ENCODE assay signal across 8 mouse cellular contexts in the genomic region with DNA sequence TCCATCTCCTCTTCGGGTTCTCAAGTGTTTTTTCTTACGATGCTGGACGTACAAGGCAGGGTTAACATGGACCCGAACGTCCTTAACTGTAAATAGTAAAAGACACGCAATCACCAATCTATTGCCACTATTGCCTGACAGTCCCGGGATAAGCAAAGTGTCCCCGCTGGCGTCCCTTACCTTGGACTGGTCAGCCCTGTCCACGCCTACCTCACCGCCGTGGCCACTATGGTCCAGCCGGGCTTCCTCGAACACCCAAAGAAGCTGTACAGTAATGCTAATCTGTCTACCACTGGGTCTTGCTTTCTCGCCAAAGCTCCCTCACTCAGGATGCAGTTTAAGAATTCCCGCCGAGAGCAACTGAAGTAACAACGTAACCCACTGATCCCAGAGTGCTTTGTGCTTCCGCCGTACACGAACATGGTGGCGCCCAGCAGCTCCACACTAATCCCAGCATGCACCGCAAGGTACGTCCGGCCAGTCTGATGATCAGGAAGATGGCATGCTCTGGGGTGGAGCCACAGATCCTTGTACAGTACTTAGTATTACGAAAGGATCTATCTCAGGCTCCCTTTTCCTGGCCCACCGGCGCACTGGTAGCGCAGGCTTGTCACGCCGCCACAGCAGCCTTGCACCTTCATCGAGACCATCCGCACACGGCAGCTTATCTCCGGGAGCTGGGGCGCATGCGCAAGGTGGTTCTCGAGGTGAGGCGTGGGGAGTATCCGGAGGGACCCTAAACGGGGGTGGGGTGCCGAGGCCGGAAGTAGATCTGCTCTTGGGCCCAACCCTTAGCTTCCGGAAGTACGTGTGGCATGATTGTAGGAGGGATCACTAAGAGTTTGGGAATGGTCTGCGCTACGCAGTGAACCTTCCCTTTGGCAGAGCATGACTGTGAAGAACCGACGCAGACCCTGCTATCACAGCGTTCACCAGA. TPM values are rescaled to one million over a fixed set of nuclear protein-coding genes. Genes with fewer than 3 reads are reported as not detected.
A peak's percentile ranks its signal among the peaks of the same experiment; 100 is the strongest.
DNase-seq lines count a peak whose midpoint lies in the region; ATAC-seq and TF ChIP-seq lines count a peak whose summit lies in the region.

A gene (plus strand): TSS at position 456 of the 937 bp plus-strand sequence.
A gene (minus strand): TSS at position 723 of the 937 bp plus-strand sequence.

- TF ChIP-seq POLR2A in MEL (IDR thresholded peaks at IDR 0.05; ENCODE audit: control insufficient read depth in 1 of 2, insufficient read depth in 1 of 2, low read depth in 1 of 2, low read length in 2 of 2, poor library complexity in 1 of 2), result peak; percentile 48 to 87; a peak in 3 of 4 replicates
- peak; percentile 77 for TF ChIP-seq POLR2A in cerebellum, adult 2 months (IDR thresholded peaks at IDR 0.05; ENCODE audit: borderline replicate concordance, insufficient read depth, low read length)

- TF ChIP-seq RAD21 in MEL (IDR thresholded peaks at IDR 0.05; ENCODE audit: low read depth, low read length), result no peak

- peaks cover 5 to 16% of the 10 kb centered on the region in 2 experiments for H3K36me3 ChIP-seq in MEL (ENCODE audit: control insufficient read depth in 1 of 2, insufficient read depth in 2 of 2, low read length in 2 of 2)
- H3K36me3 ChIP-seq in forebrain, postnatal 0 days (ENCODE audit: insufficient read depth), result no peaks in the 10 kb centered on the region; the same call in 1 of the 2 replicates
- H3K36me3 ChIP-seq in lung, embryonic 15.5 days, result peaks cover 21% of the 10 kb centered on the region; the same call in 1 of the 2 replicates

- TF ChIP-seq CTCF in MEL (IDR thresholded peaks at IDR 0.05 in 2 of 3, conservative IDR thresholded peaks at IDR 0.05 in 1 of 3; ENCODE audit: control insufficient read depth in 1 of 3, insufficient read depth in 1 of 3, low read depth in 2 of 3, low read length in 3 of 3, poor library complexity in 1 of 3, severe bottlenecking in 1 of 3), result no peak
- TF ChIP-seq CTCF in cerebellum, adult 2 months (IDR thresholded peaks at IDR 0.05; ENCODE audit: borderline replicate concordance, insufficient read depth, low read depth, low read length), result no peak
- TF ChIP-seq CTCF in forebrain, postnatal 0 days (IDR thresholded peaks at IDR 0.05; ENCODE audit: low read depth), result peak; percentile 17; the same call in 1 of the 2 replicates

- peaks cover 0 to 6% of the 10 kb centered on the region in 2 experiments; a peak in 3 of 4 replicates for H3K4me1 ChIP-seq in MEL (ENCODE audit: control insufficient read depth in 1 of 2, insufficient read depth in 2 of 2, low read length in 2 of 2)
- H3K4me1 ChIP-seq in cerebellum, adult 2 months (ENCODE audit: control insufficient read depth, insufficient read depth, low read length), result peaks cover 4% of the 10 kb centered on the region; the same call in 1 of the 2 replicates
- peaks cover 3% of the 10 kb centered on the region for H3K4me1 ChIP-seq in forebrain, postnatal 0 days (ENCODE audit: insufficient read depth)
- peaks cover 17% of the 10 kb centered on the region for H3K4me1 ChIP-seq in lung, embryonic 15.5 days

- peak within 1 kb of the TSS; percentile 84 for H3K9ac ChIP-seq in MEL (ENCODE audit: control insufficient read depth, low read depth, low read length, poor library complexity, severe bottlenecking)
- peak within 1 kb of the TSS; percentile 71 for H3K9ac ChIP-seq in forebrain, postnatal 0 days
- peak within 1 kb of the TSS; percentile 74 for H3K9ac ChIP-seq in lung, embryonic 15.5 days

- peak; percentile 99 for DNase-seq in MEL (ENCODE audit: low read depth, low spot score)
- peak; percentile 97 to 98 for DNase-seq in cerebellum, adult 2 months
- peak; percentile 98 for DNase-seq in forebrain, postnatal 0 days
- DNase-seq in heart, postnatal 4 days, result peak; percentile 96
- peak; percentile 96 to 98 for DNase-seq in layer of hippocampus, adult 8-10 months (ENCODE audit: low spot score in 2 of 2)
- peak; percentile 94 for DNase-seq in ovary, adult 18-20 months (ENCODE audit: low spot score)
- DNase-seq in thymus, postnatal 0 days (ENCODE audit: low spot score), result peak; percentile 97

- H3K9me3 ChIP-seq in MEL (replicated peaks; ENCODE audit: insufficient read depth, low read length), result no peaks in the 10 kb centered on the region
- no peaks in the 10 kb centered on the region for H3K9me3 ChIP-seq in forebrain, postnatal 0 days (ENCODE audit: low read length)
- no peaks in the 10 kb centered on the region for H3K9me3 ChIP-seq in lung, embryonic 15.5 days

- peak; percentile 99 for ATAC-seq in forebrain, postnatal 0 days
- peak; percentile 98 for ATAC-seq in lung, embryonic 15.5 days (ENCODE audit: borderline replicate concordance, extremely low read depth, low FRiP score, low TSS enrichment)

- peaks cover 26% of the 10 kb centered on the region for H3K79me2 ChIP-seq in MEL (ENCODE audit: control insufficient read depth, insufficient read depth, low read length, poor library complexity)

- peak within 1 kb of the TSS; percentile 95 for H3K27ac ChIP-seq in MEL (ENCODE audit: control insufficient read depth, low read depth, low read length)
- peak within 1 kb of the TSS; percentile 97 for H3K27ac ChIP-seq in cerebellum, adult 2 months (ENCODE audit: insufficient read depth, low read length)
- peak within 1 kb of the TSS; percentile 99 for H3K27ac ChIP-seq in forebrain, postnatal 0 days (ENCODE audit: low read depth, low read length)
- peak within 1 kb of the TSS; percentile 97 for H3K27ac ChIP-seq in lung, embryonic 15.5 days

- peak within 1 kb of the TSS; percentile 69 to 94 for H3K4me3 ChIP-seq in MEL (ENCODE audit: control insufficient read depth in 1 of 2, insufficient read depth in 1 of 2, low read depth in 2 of 2, low read length in 2 of 2)
- peak within 1 kb of the TSS; percentile 88 for H3K4me3 ChIP-seq in cerebellum, adult 2 months (replicated peaks; ENCODE audit: insufficient read depth, low read depth, low read length)
- peak within 1 kb of the TSS; percentile 58 for H3K4me3 ChIP-seq in forebrain, postnatal 0 days (ENCODE audit: low read depth, low read length)
- peak within 1 kb of the TSS; percentile 81 for H3K4me3 ChIP-seq in lung, embryonic 15.5 days

- TF ChIP-seq EP300 in MEL (IDR thresholded peaks at IDR 0.05; ENCODE audit: low read depth in 1 of 2, low read length in 2 of 2), result peak in 1 of 2 experiments; percentile 51; a peak in 2 of 4 replicates

- under 1% methylated on average over 50 of the region's 50 CpGs for WGBS in cerebellum, adult 2 months
- under 1% methylated on average over 50 of the region's 50 CpGs for WGBS in forebrain, postnatal 0 days
- under 1% methylated on average over 50 of the region's 50 CpGs for WGBS in lung, embryonic 15.5 days

- no peaks in the 10 kb centered on the region for H3K27me3 ChIP-seq in MEL (ENCODE audit: control insufficient read depth in 1 of 2, insufficient read depth in 2 of 2, low read length in 2 of 2)
- H3K27me3 ChIP-seq in cerebellum, adult 2 months (ENCODE audit: control insufficient read depth, insufficient read depth, low read length), result no peaks in the 10 kb centered on the region
- H3K27me3 ChIP-seq in forebrain, postnatal 0 days (ENCODE audit: insufficient read depth, low read length), result no peaks in the 10 kb centered on the region
- H3K27me3 ChIP-seq in lung, embryonic 15.5 days, result no peaks in the 10 kb centered on the region

- peak within 1 kb of the TSS; percentile 62 for H3K4me2 ChIP-seq in forebrain, postnatal 0 days (ENCODE audit: low read depth)
- peak within 1 kb of the TSS; percentile 69 for H3K4me2 ChIP-seq in lung, embryonic 15.5 days

TF ChIP-seq in MEL, 35 proteins besides CTCF, POLR2A, EP300 and RAD21 (continues in another document):
- TF ChIP-seq SIN3A (IDR thresholded peaks at IDR 0.05; ENCODE audit: low read length) (peak; percentile 99), MAZ (IDR thresholded peaks at IDR 0.05; ENCODE audit: low read depth, low read length) (no peak), UBTF (IDR thresholded peaks at IDR 0.05; ENCODE audit: borderline replicate concordance, insufficient read depth, low read depth, low read length) (no peak), KAT2A (conservative IDR thresholded peaks at IDR 0.05; ENCODE audit: low read depth, low read length) (peak; percentile 86), ETS1 (IDR thresholded peaks at IDR 0.05; ENCODE audit: low read depth, low read length) (peak; percentile 36), JUND (IDR thresholded peaks at IDR 0.05; ENCODE audit: low read depth, low read length) (no peak), USF1 (IDR thresholded peaks at IDR 0.05; ENCODE audit: low read depth, low read length) (0 out of 2 replicates have a peak, but pooled peaks have one; percentile 31), TCF12 (IDR thresholded peaks at IDR 0.05; ENCODE audit: low read depth, low read length) (no peak), ZC3H11A (IDR thresholded peaks at IDR 0.05; ENCODE audit: low read depth, low read length) (no peak), MAX (IDR thresholded peaks at IDR 0.05; ENCODE audit: low read length) (peak; percentile 47), MEF2A (IDR thresholded peaks at IDR 0.05; ENCODE audit: extremely low read depth, insufficient replicate concordance, low read depth, low read length, poor library complexity, severe bottlenecking) (no peak)

RNA-seq across cellular contexts. Expression of the first gene that starts in this region (rescaled TPM):
- total RNA-seq in MEL (2012; rRNA removed), result 3.8 TPM in 2 replicates
- polyA plus RNA-seq in MEL (2012; ENCODE audit: insufficient read depth in 1 of 2, insufficient read length in 2 of 2, low read depth in 1 of 2, low replicate concordance in 2 of 2, missing spikeins in 1 of 2), result 1 to 10 TPM in 1 of 2 experiments, not detected in 1; 5.3 TPM
- 6.3 and 6.7 TPM in 2 replicates for polyA plus RNA-seq in cerebellum, adult 2 months (2012; rRNA removed)
- 5.6 and 8.4 TPM in 2 replicates for total RNA-seq in forebrain, postnatal 0 days (2014; rRNA removed)
- 9.0 TPM in 2 replicates for polyA plus RNA-seq in forebrain, postnatal 0 days (2015; fragmentation: Nextera tagmentation; extraction: Ambion mirVana)
- total RNA-seq in heart, postnatal 4 days (2021), result 1 to 10 TPM; 5.5 to 5.6 TPM
- 1 to 10 TPM; 7.8 to 9.1 (median 8.5) TPM for total RNA-seq in layer of hippocampus, adult 8-10 months (2022)
- 6.1 and 6.2 TPM in 2 replicates for polyA plus RNA-seq in lung, embryonic 15.5 days (2015; fragmentation: Nextera tagmentation; extraction: Ambion mirVana)
- 6.1 and 6.8 TPM in 2 replicates for polyA plus RNA-seq in thymus, postnatal 0 days (2015; fragmentation: Nextera tagmentation; extraction: Ambion mirVana)

RNA-seq across cellular contexts. Expression of the second gene that starts in this region (rescaled TPM):
- 29.2 and 33.3 TPM in 2 replicates for total RNA-seq in MEL (2012; rRNA removed)
- polyA plus RNA-seq in MEL (2012; ENCODE audit: insufficient read depth in 1 of 2, insufficient read length in 2 of 2, low read depth in 1 of 2, low replicate concordance in 2 of 2, missing spikeins in 1 of 2), result 10 to 100 TPM in 1 of 2 experiments, not detected in 1; 35.5 TPM
- 10.4 and 11.3 TPM in 2 replicates for polyA plus RNA-seq in cerebellum, adult 2 months (2012; rRNA removed)
- 5.2 and 6.7 TPM in 2 replicates for total RNA-seq in forebrain, postnatal 0 days (2014; rRNA removed)
- polyA plus RNA-seq in forebrain, postnatal 0 days (2015; fragmentation: Nextera tagmentation; extraction: Ambion mirVana), result 4.2 and 4.9 TPM in 2 replicates
- 10 to 100 TPM in 1 of 2 experiments, 1 to 10 TPM in 1; 9.9 to 11.3 TPM for total RNA-seq in heart, postnatal 4 days (2021)
- 1 to 10 TPM; 3.3 to 5.7 (median 4.7) TPM for total RNA-seq in layer of hippocampus, adult 8-10 months (2022)
- 16.3 and 17.0 TPM in 2 replicates for polyA plus RNA-seq in lung, embryonic 15.5 days (2015; fragmentation: Nextera tagmentation; extraction: Ambion mirVana)
- polyA plus RNA-seq in thymus, postnatal 0 days (2015; fragmentation: Nextera tagmentation; extraction: Ambion mirVana), result 25.9 and 28.1 TPM in 2 replicates

Comparison
In these comparisons a context has a peak if more than half of its experiments do, and no peak if none do; other contexts are left out.
1. Peak in every context shown above with its lines: DNase-seq, ATAC-seq, H3K4me3 ChIP-seq and H3K27ac ChIP-seq.